Mouse (Mus musculus): ENCODE data around the gene Lcn2.

DNA sequence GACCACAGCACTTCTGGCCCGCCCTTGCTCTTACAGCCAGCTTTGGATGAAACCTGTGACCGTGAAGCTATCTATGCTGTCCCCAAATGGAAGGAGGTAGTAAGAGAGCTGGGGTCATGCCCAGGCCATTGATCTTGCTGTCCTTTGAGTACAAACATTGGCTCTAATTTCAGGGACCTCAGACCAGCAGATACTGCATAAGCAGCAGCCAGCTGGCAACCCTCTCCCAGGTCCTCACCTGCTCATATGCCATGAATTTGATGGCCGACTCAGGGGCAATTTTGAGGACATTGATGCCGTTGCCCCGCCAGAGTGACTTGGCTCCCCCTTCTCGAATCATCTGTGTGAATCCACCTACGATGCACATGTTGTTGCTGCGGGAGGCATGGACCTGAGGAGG, 29.4 kb upstream of the Lcn2 start:
- TF ChIP-seq POLR2A (IDR thresholded peaks at IDR 0.05; ENCODE audit: extremely low read depth, insufficient read depth, low read length), result no peak
- no peak for TF ChIP-seq CTCF (IDR thresholded peaks at IDR 0.05; ENCODE audit: low read depth, low read length)

All from liver, adult 2 months (tissue).